Mouse (Mus musculus): ENCODE data around the gene Phf5a. TPM values are rescaled to one million over a fixed set of nuclear protein-coding genes. Genes with fewer than 3 reads are reported as not detected.

The Phf5a gene
- polyA plus RNA-seq, 1 experiment from 2014 or later, result 139 TPM

- ATAC-seq (ENCODE audit: low read depth) (no peak), DNase-seq (no peak)
- H3K4me3 ChIP-seq (replicated peaks), result no peak overlapping the region
- no peaks in the 10 kb centered on the region for H3K9me3 ChIP-seq (replicated peaks)
- H3K27ac ChIP-seq, result no peak overlapping the region
- peaks cover 45% of the 10 kb centered on the region for H3K4me1 ChIP-seq (replicated peaks)
- 63% methylated on average over 12 of the region's 12 CpGs for WGBS (ENCODE audit: insufficient replicate concordance)
- H3K4me2 ChIP-seq, result no peak overlapping the region
- no peak overlapping the region for H3K9ac ChIP-seq
- H3K36me3 ChIP-seq, result peaks cover 26% of the 10 kb centered on the region
- no peaks in the 10 kb centered on the region for H3K27me3 ChIP-seq
Measured at GRCm38 (mm10) chr15:81814716-81815370, 56.9 kb downstream of the Phf5a start.

Other genes with a start within 250 kb of the Phf5a start
- 21.7 and 22.6 TPM in 2 replicates for gene L3mbtl2, start 208.0 kb downstream of the Phf5a start, polyA plus RNA-seq (2015; fragmentation: Nextera tagmentation; extraction: Ambion mirVana)
- gene Chadl, start 174.6 kb downstream of the Phf5a start, polyA plus RNA-seq (2015; fragmentation: Nextera tagmentation; extraction: Ambion mirVana), result 0.25 and 0.46 TPM in 2 replicates
- gene Zc3h7b, start 126.9 kb downstream of the Phf5a start, polyA plus RNA-seq (2015; fragmentation: Nextera tagmentation; extraction: Ambion mirVana), result 5.3 and 6.0 TPM in 2 replicates
- gene Rangap1, start 126.4 kb downstream of the Phf5a start, polyA plus RNA-seq (2015; fragmentation: Nextera tagmentation; extraction: Ambion mirVana), result 90.9 and 100 TPM in 2 replicates
- gene Tef, start 69.5 kb downstream of the Phf5a start, polyA plus RNA-seq (2015; fragmentation: Nextera tagmentation; extraction: Ambion mirVana), result 4.5 and 5.9 TPM in 2 replicates
- gene Tob2, start 13.1 kb downstream of the Phf5a start, polyA plus RNA-seq (2015; fragmentation: Nextera tagmentation; extraction: Ambion mirVana), result 9.0 and 11.9 TPM in 2 replicates
- gene Aco2, start 398 bp upstream of the Phf5a start, polyA plus RNA-seq (2015; fragmentation: Nextera tagmentation; extraction: Ambion mirVana), result 105 and 122 TPM in 2 replicates
- 77.5 and 82.6 TPM in 2 replicates for gene Polr3h, start 54.3 kb upstream of the Phf5a start, polyA plus RNA-seq (2015; fragmentation: Nextera tagmentation; extraction: Ambion mirVana)
- gene Csdc2, start 64.8 kb upstream of the Phf5a start, polyA plus RNA-seq (2015; fragmentation: Nextera tagmentation; extraction: Ambion mirVana), result 1.0 and 1.1 TPM in 2 replicates
- 24.7 and 25.0 TPM in 2 replicates for gene Pmm1, start 89.0 kb upstream of the Phf5a start, polyA plus RNA-seq (2015; fragmentation: Nextera tagmentation; extraction: Ambion mirVana)
- gene 1700029P11Rik, start 108.6 kb upstream of the Phf5a start, polyA plus RNA-seq (2015; fragmentation: Nextera tagmentation; extraction: Ambion mirVana), result not detected in 2 replicates
- gene Xrcc6, start 115.9 kb upstream of the Phf5a start, polyA plus RNA-seq (2015; fragmentation: Nextera tagmentation; extraction: Ambion mirVana), result 77.5 and 87.7 TPM in 2 replicates
- gene Desi1, start 162.0 kb upstream of the Phf5a start, polyA plus RNA-seq (2015; fragmentation: Nextera tagmentation; extraction: Ambion mirVana), result 12.8 and 13.7 TPM in 2 replicates
- gene Snu13, start 175.7 kb upstream of the Phf5a start, polyA plus RNA-seq (2015; fragmentation: Nextera tagmentation; extraction: Ambion mirVana), result 224 and 231 TPM in 2 replicates
- not detected in 2 replicates for gene 4930407I10Rik, start 187.2 kb upstream of the Phf5a start, polyA plus RNA-seq (2015; fragmentation: Nextera tagmentation; extraction: Ambion mirVana)
- not detected in 2 replicates for gene Mei1, start 198.1 kb upstream of the Phf5a start, polyA plus RNA-seq (2015; fragmentation: Nextera tagmentation; extraction: Ambion mirVana)

Data from liver, embryonic 13.5 days (tissue).